Mouse (Mus musculus): ENCODE data around the gene Fam19a1. TPM values are rescaled to one million over a fixed set of nuclear protein-coding genes. Genes with fewer than 3 reads are reported as not detected.

Gene Fam19a1
- polyA plus RNA-seq, 1 experiment from 2014 or later = 17.5 TPM

DNA sequence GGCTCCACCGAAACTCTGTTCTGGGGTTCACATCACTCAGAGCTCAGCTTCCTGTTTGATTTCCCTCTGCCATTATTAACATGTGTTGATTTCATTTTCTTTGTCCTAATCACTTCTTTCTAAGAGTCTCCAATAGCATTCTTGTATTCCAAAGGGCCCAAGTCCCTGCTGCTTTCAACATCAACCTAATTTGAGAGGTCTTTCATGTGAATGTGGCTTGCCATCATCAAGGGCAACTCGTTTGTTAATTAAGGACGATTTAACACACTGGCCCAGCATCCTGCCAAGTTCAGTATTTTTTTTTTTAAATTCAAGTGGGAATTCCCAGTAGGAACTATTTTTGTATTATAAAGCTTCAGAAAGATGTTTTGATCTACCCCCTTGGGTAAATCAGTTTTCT, 263.8 kb downstream of the Fam19a1 start:
- 9% methylated on average over 3 of the region's 3 CpGs for WGBS
- H3K27me3 ChIP-seq = peaks cover 6% of the 10 kb centered on the region; the same call in 1 of the 2 replicates
- no peak overlapping the region for H3K27ac ChIP-seq (replicated peaks)
- H3K4me1 ChIP-seq = peaks cover 10% of the 10 kb centered on the region; the same call in 1 of the 2 replicates
- H3K9ac ChIP-seq (replicated peaks) = no peak overlapping the region
- no peaks in the 10 kb centered on the region for H3K9me3 ChIP-seq
- H3K4me3 ChIP-seq = no peak overlapping the region
- no peak overlapping the region for H3K4me2 ChIP-seq (replicated peaks)
- no peaks in the 10 kb centered on the region for H3K36me3 ChIP-seq
- ATAC-seq (replicated peaks) = 0 out of 2 replicates have a peak, but pooled peaks have one; percentile 51

DNA sequence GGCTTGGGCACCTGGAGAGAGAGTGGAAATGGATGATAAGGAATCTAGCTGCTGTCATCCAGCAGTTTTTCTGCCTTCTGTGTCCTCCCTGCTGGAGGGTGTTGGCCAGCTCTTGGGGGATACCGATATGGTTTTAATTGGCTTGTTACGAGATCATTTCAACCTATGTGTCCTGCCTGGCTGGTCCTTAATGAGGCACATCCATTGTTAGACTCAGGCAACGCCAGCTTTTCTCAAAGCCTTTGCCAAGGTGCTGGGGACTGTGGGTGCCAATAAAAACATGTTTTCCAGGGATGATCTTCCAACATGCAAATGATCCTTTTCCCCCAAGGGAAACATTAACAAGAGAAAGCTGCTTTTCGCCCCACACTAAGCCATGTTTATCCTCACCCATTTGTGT, 266.3 kb downstream of the Fam19a1 start:
- Histone ChIP-seq H3K36me3 (no peaks in the 10 kb centered on the region), H3K4me3 (no peak overlapping the region), H3K27ac (replicated peaks) (no peak overlapping the region), H3K4me1 (peaks cover 10% of the 10 kb centered on the region; the same call in 1 of the 2 replicates), H3K9ac (replicated peaks) (no peak overlapping the region), H3K9me3 (no peaks in the 10 kb centered on the region), H3K27me3 (peaks cover 14% of the 10 kb centered on the region; the same call in 1 of the 2 replicates), H3K4me2 (replicated peaks) (no peak overlapping the region)
- ATAC-seq (replicated peaks) = peak; percentile 79
- 20% methylated on average over 4 of the region's 4 CpGs for WGBS

DNA sequence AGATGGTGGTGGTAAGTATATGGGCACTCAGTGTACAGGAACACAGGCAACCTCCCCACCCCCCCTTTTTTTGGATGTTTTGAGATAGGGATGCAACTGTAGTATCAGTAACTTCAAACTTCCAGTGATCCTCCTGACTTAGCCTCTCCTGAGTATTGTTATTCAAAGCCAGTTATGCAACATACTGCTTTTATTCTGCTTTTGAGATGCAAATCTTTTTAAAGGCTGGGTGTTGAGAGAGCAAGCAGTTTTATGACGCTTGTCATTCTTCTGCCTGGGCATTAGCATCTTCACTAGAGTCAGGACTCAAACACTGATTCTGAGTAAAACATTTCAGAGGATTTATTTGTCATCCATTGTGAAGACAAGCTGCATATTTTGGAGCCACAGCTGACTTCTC, 271.5 kb downstream of the Fam19a1 start:
- WGBS = 60% methylated on average over 1 of the region's 1 CpGs
- no peak overlapping the region for H3K9ac ChIP-seq (replicated peaks)
- H3K9me3 ChIP-seq = no peaks in the 10 kb centered on the region

DNA sequence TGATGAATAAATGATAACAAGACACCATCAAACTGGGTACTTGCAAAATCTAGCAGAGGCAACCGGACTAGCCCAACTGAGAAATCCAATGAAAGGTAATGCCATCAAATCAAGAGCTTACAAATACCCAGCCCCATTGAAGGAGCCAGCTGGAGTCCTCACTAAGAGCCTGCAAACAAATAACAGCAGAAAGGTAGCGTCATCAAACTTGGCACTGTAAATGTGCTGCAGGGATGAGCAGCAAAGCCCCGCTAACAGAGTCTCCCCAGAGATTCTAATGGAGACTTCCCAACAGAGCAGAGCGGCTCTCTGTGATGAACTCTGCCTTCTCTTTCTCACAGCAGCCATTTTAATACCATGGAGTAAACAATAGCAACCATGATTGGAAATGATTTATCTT, 305.9 kb downstream of the Fam19a1 start:
- no peak for ATAC-seq (replicated peaks)
- 43% methylated on average over 4 of the region's 4 CpGs for WGBS
- Histone ChIP-seq H3K4me1 (peaks cover 9% of the 10 kb centered on the region), H3K27ac (replicated peaks) (no peak overlapping the region), H3K36me3 (no peaks in the 10 kb centered on the region), H3K4me2 (replicated peaks) (no peak overlapping the region), H3K27me3 (0 out of 2 replicates have a peak, but pooled peaks cover 8% of the 10 kb centered on the region), H3K9ac (replicated peaks) (no peak overlapping the region), H3K9me3 (no peaks in the 10 kb centered on the region), H3K4me3 (no peak overlapping the region)

More for the DNA sequence above, 271.5 kb downstream of the Fam19a1 start:
- H3K27me3 ChIP-seq = peaks cover 14% of the 10 kb centered on the region; the same call in 1 of the 2 replicates
- H3K27ac ChIP-seq (replicated peaks) = no peak overlapping the region
- H3K4me2 ChIP-seq (replicated peaks) = no peak overlapping the region
- no peak overlapping the region for H3K4me3 ChIP-seq
- no peak for ATAC-seq (replicated peaks)
- H3K4me1 ChIP-seq = peaks cover 2% of the 10 kb centered on the region; the same call in 1 of the 2 replicates
- H3K36me3 ChIP-seq = no peaks in the 10 kb centered on the region

DNA sequence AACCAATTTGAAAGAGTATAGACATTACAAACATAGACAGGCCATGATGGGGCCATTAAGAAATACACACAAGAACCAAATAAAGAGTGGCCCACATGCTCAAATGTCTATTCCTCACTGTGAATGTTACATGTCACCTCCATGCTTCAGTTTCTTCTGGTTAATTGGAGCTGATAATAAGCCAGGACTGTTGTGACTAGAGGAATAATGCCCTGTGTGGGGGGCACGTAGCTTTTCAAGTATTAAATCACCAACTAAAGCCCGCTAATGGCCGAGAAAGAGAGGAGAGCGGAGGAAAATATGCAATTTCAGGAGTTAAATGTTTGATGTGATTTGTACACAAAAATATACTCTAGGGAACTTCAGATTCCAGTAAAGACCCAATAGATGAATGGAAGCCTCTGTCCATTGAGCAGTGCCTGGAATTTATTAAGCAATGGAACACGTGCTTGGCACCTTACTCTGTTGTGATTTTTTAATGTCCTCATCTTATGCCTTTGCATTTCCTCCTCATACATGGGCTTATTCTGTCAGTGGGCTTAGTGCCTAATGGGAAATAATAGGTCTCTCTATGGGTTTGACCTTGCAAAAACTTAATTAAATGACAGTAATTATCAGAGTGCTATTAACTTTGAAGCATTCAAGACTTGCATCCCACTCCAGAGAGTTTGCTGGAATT, 306.9 kb downstream of the Fam19a1 start:
- no peaks in the 10 kb centered on the region for H3K36me3 ChIP-seq
- 0 out of 2 replicates have a peak, but pooled peaks cover 8% of the 10 kb centered on the region for H3K27me3 ChIP-seq
- no peak overlapping the region for H3K27ac ChIP-seq (replicated peaks)
- ATAC-seq (replicated peaks) = no peak
- no peak overlapping the region for H3K4me2 ChIP-seq (replicated peaks)
- no peak overlapping the region for H3K9ac ChIP-seq (replicated peaks)
- H3K4me3 ChIP-seq = no peak overlapping the region
- H3K4me1 ChIP-seq = peaks cover 9% of the 10 kb centered on the region
- WGBS = 15% methylated on average over 5 of the region's 5 CpGs
- no peaks in the 10 kb centered on the region for H3K9me3 ChIP-seq

- peak; percentile 68; the same call in 1 of the 2 replicates for ATAC-seq (replicated peaks)
- no peak overlapping the region for H3K27ac ChIP-seq (replicated peaks)
- no peak overlapping the region for H3K4me3 ChIP-seq
- peaks cover 9% of the 10 kb centered on the region for H3K4me1 ChIP-seq
- 1% methylated on average over 2 of the region's 2 CpGs for WGBS
- H3K36me3 ChIP-seq = no peaks in the 10 kb centered on the region
- 0 out of 2 replicates have a peak, but pooled peaks cover 8% of the 10 kb centered on the region for H3K27me3 ChIP-seq
- H3K9ac ChIP-seq (replicated peaks) = no peak overlapping the region
- H3K4me2 ChIP-seq (replicated peaks) = no peak overlapping the region
- H3K9me3 ChIP-seq = no peaks in the 10 kb centered on the region
These were observed 307.6 kb downstream of the Fam19a1 start for GRCm38 (mm10) chr6:96420515-96420914.

DNA sequence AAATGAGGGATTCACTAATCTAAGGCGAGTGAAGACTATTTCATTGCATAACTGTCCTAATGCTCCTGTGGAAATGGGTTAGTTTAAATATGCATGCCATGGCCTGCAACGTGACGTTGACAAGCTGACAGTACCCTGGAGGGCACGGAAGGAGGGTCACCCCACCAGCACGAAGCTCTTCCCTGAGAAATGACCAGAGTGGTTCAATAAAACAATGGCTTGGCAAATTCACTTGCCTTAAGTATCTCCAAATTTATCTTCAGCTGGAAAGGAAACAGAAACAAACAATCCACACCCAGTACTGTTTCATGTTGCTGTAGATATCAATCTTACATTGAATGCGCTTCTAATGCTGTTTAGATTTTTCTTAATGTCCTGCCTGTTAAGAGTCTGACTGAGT, 316.4 kb downstream of the Fam19a1 start:
- Histone ChIP-seq H3K4me2 (replicated peaks) (no peak overlapping the region), H3K9me3 (no peaks in the 10 kb centered on the region), H3K4me1 (no peaks in the 10 kb centered on the region), H3K27ac (replicated peaks) (no peak overlapping the region), H3K4me3 (no peak overlapping the region), H3K27me3 (no peaks in the 10 kb centered on the region), H3K9ac (replicated peaks) (no peak overlapping the region), H3K36me3 (no peaks in the 10 kb centered on the region)
- ATAC-seq (replicated peaks) = no peak
- 80% methylated on average over 6 of the region's 6 CpGs for WGBS

- Histone ChIP-seq H3K27me3 (no peaks in the 10 kb centered on the region), H3K4me1 (no peaks in the 10 kb centered on the region), H3K4me3 (no peak overlapping the region), H3K36me3 (no peaks in the 10 kb centered on the region), H3K27ac (replicated peaks) (no peak overlapping the region), H3K9me3 (no peaks in the 10 kb centered on the region), H3K9ac (replicated peaks) (no peak overlapping the region), H3K4me2 (replicated peaks) (no peak overlapping the region)
- 82% methylated on average over 3 of the region's 3 CpGs for whole genome bisulfite sequencing
- ATAC-seq (replicated peaks) = no peak
These were observed 319.4 kb downstream of the Fam19a1 start for GRCm38 (mm10) chr6:96432397-96432796.

GRCm38 (mm10) chr6:96433896-96434295, 320.9 kb downstream of the Fam19a1 start:
- H3K9ac ChIP-seq (replicated peaks) = no peak overlapping the region
- H3K27ac ChIP-seq (replicated peaks) = no peak overlapping the region
- no peaks in the 10 kb centered on the region for H3K4me1 ChIP-seq
- ATAC-seq (replicated peaks) = no peak
- H3K4me3 ChIP-seq = no peak overlapping the region
- 76% methylated on average over 1 of the region's 1 CpGs for WGBS
- H3K36me3 ChIP-seq = no peaks in the 10 kb centered on the region
- H3K27me3 ChIP-seq = no peaks in the 10 kb centered on the region
- no peak overlapping the region for H3K4me2 ChIP-seq (replicated peaks)
- no peaks in the 10 kb centered on the region for H3K9me3 ChIP-seq

- no peaks in the 10 kb centered on the region for H3K9me3 ChIP-seq
- no peaks in the 10 kb centered on the region for H3K4me1 ChIP-seq
- H3K36me3 ChIP-seq = no peaks in the 10 kb centered on the region
- H3K4me3 ChIP-seq = no peak overlapping the region
- no peak for ATAC-seq (replicated peaks)
- no peak overlapping the region for H3K9ac ChIP-seq (replicated peaks)
- WGBS = 82% methylated on average over 2 of the region's 2 CpGs
- H3K27ac ChIP-seq (replicated peaks) = no peak overlapping the region
- H3K4me2 ChIP-seq (replicated peaks) = no peak overlapping the region
- H3K27me3 ChIP-seq = no peaks in the 10 kb centered on the region
These were observed 322.6 kb downstream of the Fam19a1 start for GRCm38 (mm10) chr6:96435545-96435944.

- Histone ChIP-seq H3K27me3 (no peaks in the 10 kb centered on the region), H3K4me3 (no peak overlapping the region), H3K9ac (replicated peaks) (no peak overlapping the region), H3K36me3 (no peaks in the 10 kb centered on the region), H3K4me2 (replicated peaks) (no peak overlapping the region), H3K9me3 (no peaks in the 10 kb centered on the region), H3K27ac (replicated peaks) (no peak overlapping the region), H3K4me1 (no peaks in the 10 kb centered on the region)
- 60% methylated on average over 3 of the region's 3 CpGs for WGBS
- ATAC-seq (replicated peaks) = no peak
These were observed 324.9 kb downstream of the Fam19a1 start for GRCm38 (mm10) chr6:96437814-96438213.

DNA sequence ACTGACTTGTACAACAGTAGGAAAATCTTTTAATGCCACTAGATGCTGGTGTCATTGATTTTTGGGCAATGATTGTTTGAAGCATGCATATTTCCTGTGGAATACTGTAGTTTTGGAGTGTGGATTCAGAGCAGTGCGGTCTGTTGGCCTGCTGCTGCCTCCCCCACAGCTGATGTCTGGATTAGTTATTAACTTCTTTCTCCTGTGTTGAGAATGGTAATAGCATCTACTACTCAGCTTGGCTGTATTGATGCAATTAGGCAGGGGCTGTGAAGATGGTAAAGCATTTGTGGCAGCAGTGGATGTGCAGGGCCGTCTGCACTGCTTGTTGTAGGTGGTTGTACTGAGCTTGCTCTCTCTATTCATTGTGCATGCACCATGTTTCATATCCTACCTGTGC, 326.5 kb downstream of the Fam19a1 start:
- WGBS = 73% methylated on average over 2 of the region's 2 CpGs

DNA sequence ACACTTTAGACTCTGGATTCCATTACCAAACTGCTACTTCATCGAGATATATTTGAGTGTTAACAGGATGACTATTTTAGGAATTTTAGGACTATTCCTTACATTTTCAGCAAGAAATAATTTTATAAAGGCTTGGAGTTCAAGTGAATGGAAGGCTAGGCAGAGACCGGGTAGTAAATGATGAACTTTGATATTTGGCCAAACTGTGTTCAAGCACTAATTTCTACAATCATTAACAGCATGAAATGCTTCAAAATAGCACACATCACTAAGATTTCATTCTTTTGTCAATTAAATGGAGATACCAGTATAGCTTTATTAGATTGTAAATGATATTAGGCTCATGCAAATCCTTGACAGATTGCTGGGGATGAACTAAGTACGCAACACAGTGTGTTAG, 329.0 kb downstream of the Fam19a1 start:
- WGBS = 95% methylated on average over 3 of the region's 3 CpGs
- H3K4me2 ChIP-seq (replicated peaks) = no peak overlapping the region
- no peak for ATAC-seq (replicated peaks)
- no peak overlapping the region for H3K27ac ChIP-seq (replicated peaks)
- no peak overlapping the region for H3K9ac ChIP-seq (replicated peaks)
- no peak overlapping the region for H3K4me3 ChIP-seq
- H3K4me1 ChIP-seq = no peaks in the 10 kb centered on the region
- no peaks in the 10 kb centered on the region for H3K36me3 ChIP-seq
- no peaks in the 10 kb centered on the region for H3K9me3 ChIP-seq
- no peaks in the 10 kb centered on the region for H3K27me3 ChIP-seq

More for the DNA sequence above, 326.5 kb downstream of the Fam19a1 start:
- Histone ChIP-seq H3K27me3 (no peaks in the 10 kb centered on the region), H3K27ac (replicated peaks) (no peak overlapping the region), H3K9me3 (no peaks in the 10 kb centered on the region), H3K9ac (replicated peaks) (no peak overlapping the region), H3K4me3 (no peak overlapping the region), H3K36me3 (no peaks in the 10 kb centered on the region), H3K4me1 (no peaks in the 10 kb centered on the region), H3K4me2 (replicated peaks) (no peak overlapping the region)
- ATAC-seq (replicated peaks) = no peak

Data from forebrain, embryonic 15.5 days (tissue).